Mouse (Mus musculus): Measurements from ENCODE around the gene Rab3gap2. TPM values are rescaled to one million over a fixed set of nuclear protein-coding genes. Genes with fewer than 3 reads are reported as not detected.
A peak's percentile ranks its signal among the peaks of the same experiment; 100 is the strongest.

Gene Rab3gap2
- polyA plus RNA-seq (2015; fragmentation: Nextera tagmentation; extraction: Ambion mirVana), result 25.0 and 26.9 TPM in 2 replicates

GRCm38 (mm10) chr1:185203909-185204661, at the start of gene Rab3gap2:
TSS of gene Rab3gap2 (plus strand) at chr1:185204117.
- ATAC-seq (replicated peaks), result peak; percentile 95
- Histone ChIP-seq H3K4me1 (peaks cover 30% of the 10 kb centered on the region), H3K4me3 (peak within 1 kb of the TSS; percentile 98), H3K27ac (peak within 1 kb of the TSS; percentile 82), H3K9me3 (no peaks in the 10 kb centered on the region), H3K4me2 (peak within 1 kb of the TSS; percentile 92), H3K36me3 (replicated peaks) (no peaks in the 10 kb centered on the region), H3K27me3 (replicated peaks) (no peaks in the 10 kb centered on the region), H3K9ac (peak within 1 kb of the TSS; percentile 99)
- WGBS, result under 1% methylated on average over 56 of the region's 57 CpGs

- H3K4me1 ChIP-seq, result no peaks in the 10 kb centered on the region
- no peak overlapping the region for H3K9ac ChIP-seq
- H3K36me3 ChIP-seq (replicated peaks), result no peaks in the 10 kb centered on the region
- no peaks in the 10 kb centered on the region for H3K9me3 ChIP-seq
- H3K4me3 ChIP-seq, result no peak overlapping the region
- WGBS, result 86% methylated on average over 5 of the region's 5 CpGs
- no peaks in the 10 kb centered on the region for H3K27me3 ChIP-seq (replicated peaks)
- no peak for ATAC-seq (replicated peaks)
- H3K27ac ChIP-seq, result no peak overlapping the region
- H3K4me2 ChIP-seq, result no peak overlapping the region
These were observed 30.3 kb upstream of the Rab3gap2 start for GRCm38 (mm10) chr1:185173641-185174040.

GRCm38 (mm10) chr1:185177860-185178259, 26.1 kb upstream of the Rab3gap2 start:
- Histone ChIP-seq H3K27me3 (replicated peaks) (no peaks in the 10 kb centered on the region), H3K4me3 (no peak overlapping the region), H3K27ac (no peak overlapping the region), H3K4me2 (no peak overlapping the region), H3K4me1 (no peaks in the 10 kb centered on the region), H3K9ac (no peak overlapping the region), H3K9me3 (no peaks in the 10 kb centered on the region), H3K36me3 (replicated peaks) (no peaks in the 10 kb centered on the region)
- WGBS, result 90% methylated on average over 6 of the region's 6 CpGs
- ATAC-seq (replicated peaks), result no peak

- WGBS, result 31% methylated on average over 9 of the region's 9 CpGs
These were observed 20.2 kb upstream of the Rab3gap2 start for GRCm38 (mm10) chr1:185183591-185184330.

DNA sequence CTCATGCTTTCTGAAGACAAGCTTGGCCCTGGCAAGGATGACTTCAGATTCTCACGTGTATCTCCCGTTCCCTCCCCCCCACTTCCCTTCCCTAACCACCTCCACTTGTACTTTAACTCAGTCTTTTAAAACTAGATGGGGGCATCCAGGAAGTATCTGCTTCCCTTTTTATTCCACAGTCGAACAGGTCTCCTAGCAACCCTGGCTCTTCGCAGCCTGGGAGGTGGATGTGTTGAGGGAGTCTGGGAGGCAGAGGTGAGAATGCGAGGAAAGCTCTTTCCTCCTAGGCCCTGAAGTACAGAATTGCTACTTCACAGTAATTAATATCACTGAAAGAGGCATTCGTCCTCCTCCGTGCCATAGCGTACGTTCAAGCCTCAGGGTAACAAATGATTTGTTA, 18.4 kb upstream of the Rab3gap2 start:
- Histone ChIP-seq H3K27ac (no peak overlapping the region), H3K9ac (no peak overlapping the region), H3K4me3 (no peak overlapping the region), H3K4me1 (peaks cover 21% of the 10 kb centered on the region), H3K9me3 (no peaks in the 10 kb centered on the region), H3K27me3 (replicated peaks) (no peaks in the 10 kb centered on the region), H3K4me2 (no peak overlapping the region), H3K36me3 (replicated peaks) (no peaks in the 10 kb centered on the region)
- 40% methylated on average over 9 of the region's 9 CpGs for WGBS
- peak; percentile 73 for ATAC-seq (replicated peaks)

More at GRCm38 (mm10) chr1:185183591-185184330, 20.2 kb upstream of the Rab3gap2 start:
- H3K4me2 ChIP-seq, result no peak overlapping the region
- peaks cover 21% of the 10 kb centered on the region for H3K4me1 ChIP-seq
- no peak for ATAC-seq (replicated peaks)
- H3K27ac ChIP-seq, result no peak overlapping the region
- no peaks in the 10 kb centered on the region for H3K9me3 ChIP-seq
- no peaks in the 10 kb centered on the region for H3K27me3 ChIP-seq (replicated peaks)
- no peaks in the 10 kb centered on the region for H3K36me3 ChIP-seq (replicated peaks)
- no peak overlapping the region for H3K9ac ChIP-seq
- H3K4me3 ChIP-seq, result no peak overlapping the region

- Histone ChIP-seq H3K4me3 (no peak overlapping the region), H3K4me1 (peaks cover 21% of the 10 kb centered on the region), H3K36me3 (replicated peaks) (no peaks in the 10 kb centered on the region), H3K27ac (no peak overlapping the region), H3K9ac (no peak overlapping the region), H3K9me3 (no peaks in the 10 kb centered on the region), H3K4me2 (no peak overlapping the region), H3K27me3 (replicated peaks) (no peaks in the 10 kb centered on the region)
- ATAC-seq (replicated peaks), result peak; percentile 46; the same call in 1 of the 2 replicates
- 66% methylated on average over 13 of the region's 13 CpGs for WGBS
These were observed 16.7 kb upstream of the Rab3gap2 start for GRCm38 (mm10) chr1:185187135-185187785.

GRCm38 (mm10) chr1:185189901-185190300, 14.0 kb upstream of the Rab3gap2 start:
- Histone ChIP-seq H3K4me1 (peaks cover 15% of the 10 kb centered on the region), H3K4me2 (no peak overlapping the region), H3K27me3 (replicated peaks) (no peaks in the 10 kb centered on the region), H3K4me3 (no peak overlapping the region), H3K36me3 (replicated peaks) (no peaks in the 10 kb centered on the region), H3K9ac (no peak overlapping the region), H3K9me3 (no peaks in the 10 kb centered on the region), H3K27ac (no peak overlapping the region)
- 92% methylated on average over 9 of the region's 9 CpGs for WGBS
- ATAC-seq (replicated peaks), result no peak

GRCm38 (mm10) chr1:185192087-185192486, 11.8 kb upstream of the Rab3gap2 start:
- Histone ChIP-seq H3K4me2 (no peak overlapping the region), H3K4me3 (no peak overlapping the region), H3K36me3 (replicated peaks) (no peaks in the 10 kb centered on the region), H3K27me3 (replicated peaks) (no peaks in the 10 kb centered on the region), H3K9me3 (no peaks in the 10 kb centered on the region), H3K4me1 (peaks cover 3% of the 10 kb centered on the region; the same call in 1 of the 2 replicates), H3K27ac (no peak overlapping the region), H3K9ac (no peak overlapping the region)
- ATAC-seq (replicated peaks), result no peak
- WGBS, result 83% methylated on average over 8 of the region's 8 CpGs

DNA sequence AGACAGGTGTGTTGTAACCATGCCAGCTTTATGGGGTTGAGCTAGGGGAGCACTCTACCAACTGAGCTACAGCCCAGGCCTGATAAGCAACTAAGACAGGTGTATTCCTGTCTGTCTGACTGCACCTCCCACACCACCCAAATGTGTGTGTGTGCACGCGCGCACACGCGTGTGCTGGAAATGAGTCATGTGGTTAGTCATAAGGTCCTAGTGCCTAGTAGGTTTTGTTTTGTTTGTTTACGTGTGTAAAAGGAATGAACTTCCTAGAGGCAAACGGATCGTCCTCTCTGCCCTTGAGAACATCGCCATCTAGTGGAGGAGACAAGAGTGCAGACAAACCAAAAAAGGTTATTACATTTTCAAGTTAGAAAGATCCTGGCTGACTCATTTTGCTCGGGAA, 10.4 kb upstream of the Rab3gap2 start:
- H3K9me3 ChIP-seq, result no peaks in the 10 kb centered on the region
- no peak overlapping the region for H3K9ac ChIP-seq
- no peaks in the 10 kb centered on the region for H3K27me3 ChIP-seq (replicated peaks)
- peak; percentile 56; the same call in 1 of the 2 replicates for ATAC-seq (replicated peaks)
- 13% methylated on average over 10 of the region's 10 CpGs for WGBS
- no peak overlapping the region for H3K27ac ChIP-seq
- H3K4me3 ChIP-seq, result no peak overlapping the region
- peak overlapping the region; percentile 33 for H3K4me2 ChIP-seq
- no peaks in the 10 kb centered on the region for H3K4me1 ChIP-seq
- H3K36me3 ChIP-seq (replicated peaks), result no peaks in the 10 kb centered on the region

- H3K4me3 ChIP-seq, result no peak overlapping the region
- 0 out of 2 replicates have a peak, but pooled peaks cover 3% of the 10 kb centered on the region for H3K4me1 ChIP-seq
- no peaks in the 10 kb centered on the region for H3K9me3 ChIP-seq
- no peak overlapping the region for H3K4me2 ChIP-seq
- H3K27me3 ChIP-seq (replicated peaks), result no peaks in the 10 kb centered on the region
- no peak overlapping the region for H3K27ac ChIP-seq
- no peaks in the 10 kb centered on the region for H3K36me3 ChIP-seq (replicated peaks)
- H3K9ac ChIP-seq, result no peak overlapping the region
- 83% methylated on average over 3 of the region's 3 CpGs for WGBS
- ATAC-seq (replicated peaks), result no peak
These were observed 7.6 kb upstream of the Rab3gap2 start for GRCm38 (mm10) chr1:185196323-185196722.

DNA sequence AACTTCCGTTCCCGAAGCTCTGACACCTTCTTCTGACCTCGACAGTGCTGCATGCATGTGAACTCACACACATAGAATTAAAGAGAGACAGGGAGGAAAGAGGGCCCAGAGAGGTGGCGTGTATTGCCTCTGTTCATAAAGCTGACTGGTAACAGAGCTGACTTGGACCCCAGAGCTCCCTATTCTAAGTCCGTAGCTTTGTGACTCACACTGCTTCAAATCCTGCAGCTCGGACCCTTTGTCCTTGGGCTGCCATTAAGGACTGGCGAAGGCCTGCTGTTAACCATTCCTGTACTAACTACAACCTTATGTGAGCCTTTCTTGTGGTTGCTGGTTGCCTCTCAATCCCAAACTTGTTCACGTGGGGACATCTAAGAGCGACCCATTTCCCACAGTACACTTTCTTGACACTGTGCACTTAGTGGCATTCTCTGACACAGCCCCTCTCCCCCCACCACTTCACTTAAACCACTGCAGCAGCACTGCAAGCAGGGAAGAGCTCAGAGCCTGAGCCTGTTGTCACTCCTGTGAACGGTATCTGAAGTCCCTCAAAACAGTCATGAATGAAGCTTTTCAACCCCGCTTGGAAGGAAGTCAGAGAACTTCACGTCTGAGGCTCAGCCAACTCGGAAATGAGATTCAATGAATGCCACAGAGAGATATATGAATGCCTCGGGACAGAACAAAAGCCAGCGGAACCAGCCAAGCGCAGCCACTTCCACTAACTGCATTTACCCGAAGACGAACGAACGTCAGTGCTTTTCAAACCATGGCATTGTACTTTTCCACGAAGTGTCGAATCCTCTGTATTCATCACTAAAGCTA, 3.1 kb upstream of the Rab3gap2 start:
- WGBS, result 26% methylated on average over 22 of the region's 22 CpGs
- no peaks in the 10 kb centered on the region for H3K36me3 ChIP-seq (replicated peaks)
- H3K27me3 ChIP-seq (replicated peaks), result no peaks in the 10 kb centered on the region
- peaks cover 24% of the 10 kb centered on the region for H3K4me1 ChIP-seq
- ATAC-seq (replicated peaks), result 0 out of 2 replicates have a peak, but pooled peaks have one; percentile 24
- no peaks in the 10 kb centered on the region for H3K9me3 ChIP-seq
- no peak overlapping the region for H3K4me2 ChIP-seq
- H3K9ac ChIP-seq, result no peak overlapping the region
- peak overlapping the region; percentile 65 for H3K27ac ChIP-seq
- no peak overlapping the region for H3K4me3 ChIP-seq

All from midbrain, embryonic 15.5 days (tissue).